In genomic region chr17:56625495-56625894, GRCm38 (mm10) we compare ENCODE assay signal across 9 mouse cellular contexts. TPM values are rescaled to one million over a fixed set of nuclear protein-coding genes. Genes with fewer than 3 reads are reported as not detected.
A peak's percentile ranks its signal among the peaks of the same experiment; 100 is the strongest.
DNase-seq lines count a peak whose midpoint lies in the region; ATAC-seq and TF ChIP-seq lines count a peak whose summit lies in the region.
"Had no signal": no experiment of that assay in that cellular context is flagged by ENCODE, and none has a peak within 500 bp of the region (broad histone marks: within the 10 kb centered on the region; RNA-seq: fewer than 3 reads in every experiment).

No protein-coding gene starts in this region.

- DNase-seq in kidney, postnatal 0 days (ENCODE audit: low spot score): no peak
- DNase-seq in kidney, adult 8-10 months: no peak
- no peak for DNase-seq in cerebellum, adult 11 months
- no peak for DNase-seq in gastrocnemius, postnatal 10 days

- TF ChIP-seq POLR2A in bone marrow macrophage, adult 2 months (IDR thresholded peaks at IDR 0.05; ENCODE audit: borderline replicate concordance, low read depth, low read length): no peak

- no peaks in the 10 kb centered on the region for H3K9me3 ChIP-seq in kidney, postnatal 0 days (replicated peaks; ENCODE audit: low read length)
- no peaks in the 10 kb centered on the region for H3K9me3 ChIP-seq in intestine, embryonic 16.5 days (ENCODE audit: control insufficient read depth, low read length)
- no peaks in the 10 kb centered on the region for H3K9me3 ChIP-seq in neural tube, embryonic 13.5 days

- no peak for TF ChIP-seq CTCF in kidney, postnatal 0 days (IDR thresholded peaks at IDR 0.05; ENCODE audit: low read depth)
- no peak for TF ChIP-seq CTCF in bone marrow macrophage, adult 2 months (IDR thresholded peaks at IDR 0.05; ENCODE audit: low read depth, low read length)

- ATAC-seq in kidney, postnatal 0 days (replicated peaks; ENCODE audit: low FRiP score, low read depth): no peak
- ATAC-seq in intestine, embryonic 16.5 days: no peak
- ATAC-seq in neural tube, embryonic 13.5 days (ENCODE audit: low read depth): no peak
- ATAC-seq in monocyte, adult 5-6 weeks (replicated peaks; ENCODE audit: insufficient number of reproducible peaks, low FRiP score, low TSS enrichment, poor library complexity, severe bottlenecking): no peak

- no peak overlapping the region for H3K27ac ChIP-seq in kidney, postnatal 0 days
- H3K27ac ChIP-seq in bone marrow macrophage, adult 2 months (ENCODE audit: insufficient read depth, low read depth, low read length): no peak overlapping the region
- H3K27ac ChIP-seq in intestine, embryonic 16.5 days (ENCODE audit: low read length): no peak overlapping the region
- H3K27ac ChIP-seq in neural tube, embryonic 13.5 days (replicated peaks): no peak overlapping the region
- H3K27ac ChIP-seq: left cerebral cortex, adult 2 months had no signal

- H3K4me1 ChIP-seq in kidney, postnatal 0 days (replicated peaks; ENCODE audit: insufficient read depth, low read length): 0 out of 2 replicates have a peak, but pooled peaks cover 8% of the 10 kb centered on the region
- H3K4me1 ChIP-seq in bone marrow macrophage, adult 2 months (ENCODE audit: control insufficient read depth, insufficient read depth, low read length): peaks cover 14% of the 10 kb centered on the region
- H3K4me1 ChIP-seq in intestine, embryonic 16.5 days (ENCODE audit: control insufficient read depth, insufficient read depth, low read length): peaks cover 21% of the 10 kb centered on the region
- H3K4me1 ChIP-seq in neural tube, embryonic 13.5 days (replicated peaks): peaks cover 27% of the 10 kb centered on the region

- WGBS in kidney, postnatal 0 days: 85% methylated on average over 3 of the region's 3 CpGs
- 65% methylated on average over 3 of the region's 3 CpGs for WGBS in intestine, embryonic 16.5 days
- 84% methylated on average over 3 of the region's 3 CpGs for WGBS in neural tube, embryonic 13.5 days

- H3K9ac ChIP-seq in kidney, postnatal 0 days (ENCODE audit: low read depth, low read length): no peak overlapping the region
- H3K9ac ChIP-seq in intestine, embryonic 16.5 days (ENCODE audit: low read depth, low read length): no peak overlapping the region
- H3K9ac ChIP-seq in neural tube, embryonic 13.5 days: no peak overlapping the region

- H3K4me2 ChIP-seq in kidney, postnatal 0 days (ENCODE audit: low read length): peak overlapping the region; percentile 87
- peak overlapping the region; percentile 95 for H3K4me2 ChIP-seq in intestine, embryonic 16.5 days (ENCODE audit: low read depth, low read length)
- H3K4me2 ChIP-seq in neural tube, embryonic 13.5 days: peak overlapping the region; percentile 93

- H3K4me3 ChIP-seq in kidney, postnatal 0 days (replicated peaks; ENCODE audit: low read depth, low read length): no peak overlapping the region
- H3K4me3 ChIP-seq in bone marrow macrophage, adult 2 months (ENCODE audit: insufficient read depth, low read length): peak overlapping the region; percentile 97; the same call in 1 of the 2 replicates
- H3K4me3 ChIP-seq in intestine, embryonic 16.5 days (ENCODE audit: low read length): peak overlapping the region; percentile 93
- H3K4me3 ChIP-seq in neural tube, embryonic 13.5 days: peak overlapping the region; percentile 87

- H3K36me3 ChIP-seq in kidney, postnatal 0 days (ENCODE audit: insufficient read depth, low read length): 0 out of 2 replicates have a peak, but pooled peaks cover 12% of the 10 kb centered on the region
- H3K36me3 ChIP-seq in intestine, embryonic 16.5 days (ENCODE audit: control insufficient read depth, insufficient read depth, low read length): peaks cover 7% of the 10 kb centered on the region
- H3K36me3 ChIP-seq in neural tube, embryonic 13.5 days: peaks cover 41% of the 10 kb centered on the region

- no peaks in the 10 kb centered on the region for H3K27me3 ChIP-seq in kidney, postnatal 0 days (ENCODE audit: insufficient read depth, low read length)
- H3K27me3 ChIP-seq in intestine, embryonic 16.5 days (replicated peaks; ENCODE audit: control insufficient read depth, insufficient read depth, low read length): no peaks in the 10 kb centered on the region
- H3K27me3 ChIP-seq in neural tube, embryonic 13.5 days: 0 out of 2 replicates have a peak, but pooled peaks cover 3% of the 10 kb centered on the region

RNA-seq across cellular contexts. Expression of gene Lonp1, which starts 1.2 kb away (rescaled TPM):
- 45.4 and 46.8 TPM in 2 replicates for polyA plus RNA-seq in kidney, postnatal 0 days (2015; fragmentation: Nextera tagmentation; extraction: Ambion mirVana)
- polyA plus RNA-seq in bone marrow macrophage, adult 2 months (2012; ENCODE audit: insufficient read depth, insufficient read length, missing spikeins): 29.6 and 29.9 TPM in 2 replicates
- polyA plus RNA-seq in intestine, embryonic 16.5 days (2015; fragmentation: Nextera tagmentation; extraction: Ambion mirVana): 56.5 and 57.6 TPM in 2 replicates
- polyA plus RNA-seq in neural tube, embryonic 13.5 days (2015; fragmentation: Nextera tagmentation; extraction: Ambion mirVana): 40.4 and 44.2 TPM in 2 replicates
- 33.2 to 46.1 TPM (median 34.8 TPM) in 3 replicates for total RNA-seq in monocyte, adult 5-6 weeks (2017)
- total RNA-seq in gastrocnemius, postnatal 10 days (2021): 10 to 100 TPM; 49.3 to 51.6 TPM

RNA-seq across cellular contexts. Expression of gene Catsperd, which starts 2.4 kb away (rescaled TPM):
- polyA plus RNA-seq in kidney, postnatal 0 days (2015; fragmentation: Nextera tagmentation; extraction: Ambion mirVana): 0.78 and 1.0 TPM in 2 replicates
- polyA plus RNA-seq in bone marrow macrophage, adult 2 months (2012; ENCODE audit: insufficient read depth, insufficient read length, missing spikeins): not detected in 2 replicates
- polyA plus RNA-seq in intestine, embryonic 16.5 days (2015; fragmentation: Nextera tagmentation; extraction: Ambion mirVana): 0.55 and 0.81 TPM in 2 replicates
- polyA plus RNA-seq in neural tube, embryonic 13.5 days (2015; fragmentation: Nextera tagmentation; extraction: Ambion mirVana): 0.90 and 1.7 TPM in 2 replicates
- 0.38 to 1.7 TPM in 2 of 3 replicates, not detected in the other for total RNA-seq in monocyte, adult 5-6 weeks (2017)
- total RNA-seq in gastrocnemius, postnatal 10 days (2021): under 1 TPM in 1 of 2 experiments, not detected in 1; 0.09 TPM

RNA-seq across cellular contexts. Expression of gene Rpl36, which starts 12.3 kb away (rescaled TPM):
- polyA plus RNA-seq in kidney, postnatal 0 days (2015; fragmentation: Nextera tagmentation; extraction: Ambion mirVana): 2,445 and 2,952 TPM in 2 replicates
- 507 and 564 TPM in 2 replicates for polyA plus RNA-seq in bone marrow macrophage, adult 2 months (2012; ENCODE audit: insufficient read depth, insufficient read length, missing spikeins)
- 1,705 and 1,833 TPM in 2 replicates for polyA plus RNA-seq in intestine, embryonic 16.5 days (2015; fragmentation: Nextera tagmentation; extraction: Ambion mirVana)
- polyA plus RNA-seq in neural tube, embryonic 13.5 days (2015; fragmentation: Nextera tagmentation; extraction: Ambion mirVana): 1,004 and 1,135 TPM in 2 replicates
- total RNA-seq in monocyte, adult 5-6 weeks (2017): 1,204 to 1,236 TPM (median 1,232 TPM) in 3 replicates
- 100 to 1,000 TPM; 881 to 906 TPM for total RNA-seq in gastrocnemius, postnatal 10 days (2021)

RNA-seq across cellular contexts. Expression of gene 2410015M20Rik, which starts 15.9 kb away (rescaled TPM):
- 395 and 467 TPM in 2 replicates for polyA plus RNA-seq in kidney, postnatal 0 days (2015; fragmentation: Nextera tagmentation; extraction: Ambion mirVana)
- polyA plus RNA-seq in bone marrow macrophage, adult 2 months (2012; ENCODE audit: insufficient read depth, insufficient read length, missing spikeins): 80.8 and 87.4 TPM in 2 replicates
- polyA plus RNA-seq in intestine, embryonic 16.5 days (2015; fragmentation: Nextera tagmentation; extraction: Ambion mirVana): 316 and 336 TPM in 2 replicates
- polyA plus RNA-seq in neural tube, embryonic 13.5 days (2015; fragmentation: Nextera tagmentation; extraction: Ambion mirVana): 179 and 214 TPM in 2 replicates
- total RNA-seq in monocyte, adult 5-6 weeks (2017): 37.8 to 85.8 TPM (median 43.7 TPM) in 3 replicates
- total RNA-seq in gastrocnemius, postnatal 10 days (2021): 100 to 1,000 TPM; 212 to 233 TPM

RNA-seq across cellular contexts. Expression of gene Safb, which starts 40.9 kb away (rescaled TPM):
- 61.0 and 65.9 TPM in 2 replicates for polyA plus RNA-seq in kidney, postnatal 0 days (2015; fragmentation: Nextera tagmentation; extraction: Ambion mirVana)
- polyA plus RNA-seq in bone marrow macrophage, adult 2 months (2012; ENCODE audit: insufficient read depth, insufficient read length, missing spikeins): 73.7 and 75.6 TPM in 2 replicates
- 68.6 and 76.2 TPM in 2 replicates for polyA plus RNA-seq in intestine, embryonic 16.5 days (2015; fragmentation: Nextera tagmentation; extraction: Ambion mirVana)
- polyA plus RNA-seq in neural tube, embryonic 13.5 days (2015; fragmentation: Nextera tagmentation; extraction: Ambion mirVana): 104 and 136 TPM in 2 replicates
- 126 to 218 TPM (median 173 TPM) in 3 replicates for total RNA-seq in monocyte, adult 5-6 weeks (2017)
- 10 to 100 TPM; 57.1 to 69.2 TPM for total RNA-seq in gastrocnemius, postnatal 10 days (2021)
